Mouse (Mus musculus): ENCODE data around the gene Pdgfa. TPM values are rescaled to one million over a fixed set of nuclear protein-coding genes. Genes with fewer than 3 reads are reported as not detected.

Gene Pdgfa
- polyA plus RNA-seq, 2 experiments = 34.0 to 83.4 TPM

GRCm38 (mm10) chr5:138941842-138942241, 55.3 kb downstream of the Pdgfa start:
- Histone ChIP-seq H3K27me3 (ENCODE audit: control insufficient read depth, insufficient read depth, low read length) (no peaks in the 10 kb centered on the region), H3K9me3 (ENCODE audit: control insufficient read depth, low read length) (no peaks in the 10 kb centered on the region), H3K4me2 (replicated peaks; ENCODE audit: low read depth, low read length, severe bottlenecking) (no peak overlapping the region), H3K27ac (replicated peaks; ENCODE audit: low read depth, low read length) (no peak overlapping the region), H3K36me3 (ENCODE audit: control insufficient read depth, insufficient read depth, low read length) (no peaks in the 10 kb centered on the region), H3K9ac (ENCODE audit: low read depth, low read length, severe bottlenecking) (no peak overlapping the region), H3K4me3 (replicated peaks; ENCODE audit: low read length) (no peak overlapping the region), H3K4me1 (ENCODE audit: control insufficient read depth, insufficient read depth, low read length) (no peaks in the 10 kb centered on the region)
- no peak for TF ChIP-seq POLR2A (IDR thresholded peaks at IDR 0.05; ENCODE audit: borderline replicate concordance, extremely low read depth, insufficient read depth, insufficient read length)
- WGBS = 69% methylated on average over 8 of the region's 8 CpGs
- ATAC-seq (ENCODE audit: low FRiP score, low read depth) (no peak), DNase-seq (ENCODE audit: low spot score) (no peak)

- Histone ChIP-seq H3K27me3 (ENCODE audit: control insufficient read depth, insufficient read depth, low read length) (no peaks in the 10 kb centered on the region), H3K4me3 (replicated peaks; ENCODE audit: low read length) (no peak overlapping the region), H3K4me2 (replicated peaks; ENCODE audit: low read depth, low read length, severe bottlenecking) (no peak overlapping the region), H3K4me1 (ENCODE audit: control insufficient read depth, insufficient read depth, low read length) (no peaks in the 10 kb centered on the region), H3K9me3 (ENCODE audit: control insufficient read depth, low read length) (no peaks in the 10 kb centered on the region), H3K9ac (ENCODE audit: low read depth, low read length, severe bottlenecking) (no peak overlapping the region), H3K36me3 (ENCODE audit: control insufficient read depth, insufficient read depth, low read length) (no peaks in the 10 kb centered on the region), H3K27ac (replicated peaks; ENCODE audit: low read depth, low read length) (no peak overlapping the region)
- DNase-seq (ENCODE audit: low spot score) (no peak), ATAC-seq (ENCODE audit: low FRiP score, low read depth) (no peak)
- 85% methylated on average over 4 of the region's 4 CpGs for WGBS
- no peak for TF ChIP-seq POLR2A (IDR thresholded peaks at IDR 0.05; ENCODE audit: borderline replicate concordance, extremely low read depth, insufficient read depth, insufficient read length)
Measured at GRCm38 (mm10) chr5:138940576-138940975, 56.6 kb downstream of the Pdgfa start.

- Histone ChIP-seq H3K4me1 (ENCODE audit: control insufficient read depth, insufficient read depth, low read length) (no peaks in the 10 kb centered on the region), H3K27me3 (ENCODE audit: control insufficient read depth, insufficient read depth, low read length) (no peaks in the 10 kb centered on the region), H3K4me3 (replicated peaks; ENCODE audit: low read length) (no peak overlapping the region), H3K9me3 (ENCODE audit: control insufficient read depth, low read length) (no peaks in the 10 kb centered on the region), H3K36me3 (ENCODE audit: control insufficient read depth, insufficient read depth, low read length) (no peaks in the 10 kb centered on the region), H3K27ac (replicated peaks; ENCODE audit: low read depth, low read length) (no peak overlapping the region; the same call in 1 of the 2 replicates), H3K4me2 (replicated peaks; ENCODE audit: low read depth, low read length, severe bottlenecking) (no peak overlapping the region), H3K9ac (ENCODE audit: low read depth, low read length, severe bottlenecking) (no peak overlapping the region)
- 58% methylated on average over 3 of the region's 3 CpGs for WGBS
- peak; percentile 87 for ATAC-seq (ENCODE audit: low FRiP score, low read depth)
- no peak for TF ChIP-seq POLR2A (IDR thresholded peaks at IDR 0.05; ENCODE audit: borderline replicate concordance, extremely low read depth, insufficient read depth, insufficient read length)
- DNase-seq (ENCODE audit: low spot score) = peak; percentile 44
Measured at GRCm38 (mm10) chr5:138938572-138939163, 58.5 kb downstream of the Pdgfa start.

GRCm38 (mm10) chr5:138936399-138937089, 60.6 kb downstream of the Pdgfa start:
- Histone ChIP-seq H3K9me3 (ENCODE audit: control insufficient read depth, low read length) (no peaks in the 10 kb centered on the region), H3K4me1 (ENCODE audit: control insufficient read depth, insufficient read depth, low read length) (peaks cover 14% of the 10 kb centered on the region), H3K9ac (ENCODE audit: low read depth, low read length, severe bottlenecking) (no peak overlapping the region), H3K27ac (replicated peaks; ENCODE audit: low read depth, low read length) (no peak overlapping the region), H3K27me3 (ENCODE audit: control insufficient read depth, insufficient read depth, low read length) (no peaks in the 10 kb centered on the region), H3K36me3 (ENCODE audit: control insufficient read depth, insufficient read depth, low read length) (no peaks in the 10 kb centered on the region), H3K4me2 (replicated peaks; ENCODE audit: low read depth, low read length, severe bottlenecking) (no peak overlapping the region), H3K4me3 (replicated peaks; ENCODE audit: low read length) (no peak overlapping the region)
- WGBS = 75% methylated on average over 8 of the region's 8 CpGs
- ATAC-seq (ENCODE audit: low FRiP score, low read depth) = no peak
- no peak for DNase-seq (ENCODE audit: low spot score)
- TF ChIP-seq POLR2A (IDR thresholded peaks at IDR 0.05; ENCODE audit: borderline replicate concordance, extremely low read depth, insufficient read depth, insufficient read length) = no peak

- ATAC-seq (ENCODE audit: low FRiP score, low read depth) (no peak), DNase-seq (ENCODE audit: low spot score) (no peak)
- Histone ChIP-seq H3K4me3 (replicated peaks; ENCODE audit: low read length) (no peak overlapping the region), H3K4me1 (ENCODE audit: control insufficient read depth, insufficient read depth, low read length) (peaks cover 16% of the 10 kb centered on the region), H3K27ac (replicated peaks; ENCODE audit: low read depth, low read length) (no peak overlapping the region), H3K36me3 (ENCODE audit: control insufficient read depth, insufficient read depth, low read length) (no peaks in the 10 kb centered on the region), H3K9me3 (ENCODE audit: control insufficient read depth, low read length) (no peaks in the 10 kb centered on the region), H3K4me2 (replicated peaks; ENCODE audit: low read depth, low read length, severe bottlenecking) (no peak overlapping the region), H3K27me3 (ENCODE audit: control insufficient read depth, insufficient read depth, low read length) (no peaks in the 10 kb centered on the region), H3K9ac (ENCODE audit: low read depth, low read length, severe bottlenecking) (no peak overlapping the region)
- TF ChIP-seq POLR2A (IDR thresholded peaks at IDR 0.05; ENCODE audit: borderline replicate concordance, extremely low read depth, insufficient read depth, insufficient read length) = no peak
- WGBS = 17% methylated on average over 6 of the region's 6 CpGs
Measured at GRCm38 (mm10) chr5:138934540-138934939, 62.6 kb downstream of the Pdgfa start.
